Mouse (Mus musculus) erythroblast, embryonic 14.5 days (primary cell): ENCODE data around the gene Fam71f1. TPM values are rescaled to one million over a fixed set of nuclear protein-coding genes. Genes with fewer than 3 reads are reported as not detected.

Experiments used
- H3K27me3 ChIP-seq: 2 replicates; pipeline ENCODE4 v1.6.1; 2012; ENCODE audit warnings: inconsistent platforms; ENCODE audit not compliant: control insufficient read depth
- H3K36me3 ChIP-seq: 2 replicates; pipeline ENCODE4 v1.6.1; 2012; ENCODE audit warnings: mild to moderate bottlenecking, inconsistent platforms; ENCODE audit not compliant: control insufficient read depth
- H3K4me1 ChIP-seq: 2 replicates; pipeline ENCODE4 v1.6.1; 2012; ENCODE audit warnings: inconsistent platforms; ENCODE audit not compliant: control insufficient read depth
- H3K4me3 ChIP-seq: replicated peaks from 2 replicates; pipeline ENCODE3; 2012; ENCODE audit warnings: moderate library complexity, mild to moderate bottlenecking, inconsistent platforms
- H3K9me3 ChIP-seq: 2 replicates; pipeline ENCODE4 v1.6.1; 2012; ENCODE audit warnings: low read length, inconsistent platforms, mixed read lengths; ENCODE audit not compliant: control insufficient read depth
- GATA1 ChIP-seq: IDR thresholded peaks from 2 replicates; pipeline ENCODE4 v1.6.1; 2012; ENCODE audit warnings: low read length, inconsistent platforms, mixed read lengths
- TAL1 ChIP-seq: IDR thresholded peaks from 3 replicates; pipeline ENCODE4 v1.6.1; 2012; ENCODE audit warnings: low read length, inconsistent platforms, mixed read lengths
- polyA plus RNA-seq: library from polyadenylated mRNA; stranded (reverse); fragments of >175 nt; gene quantifications from 2 replicates; pipeline ENCODE4 v1.2.3, GENCODE M21; 2012

The Fam71f1 gene
- not detected in 2 replicates for polyA plus RNA-seq

GRCm38 (mm10) chr6:29318879-29319278 lies at the start of gene Fam71f1:
Gene Fam71f1, plus strand, starts transcription at chr6:29319140.
- no peaks in the 10 kb centered on the region; the same call in 1 of the 2 replicates for H3K27me3 ChIP-seq
- H3K4me1 ChIP-seq: no peaks in the 10 kb centered on the region
- TF ChIP-seq TAL1 (no peak), GATA1 (no peak)
- H3K4me3 ChIP-seq: no peak within 1 kb of the TSS
- no peaks in the 10 kb centered on the region for H3K9me3 ChIP-seq
- H3K36me3 ChIP-seq: no peaks in the 10 kb centered on the region

- H3K36me3 ChIP-seq: peaks cover 14% of the 10 kb centered on the region
- peaks cover 19% of the 10 kb centered on the region for H3K27me3 ChIP-seq
- H3K9me3 ChIP-seq: no peaks in the 10 kb centered on the region
- H3K4me3 ChIP-seq: no peak overlapping the region
- TF ChIP-seq TAL1 (no peak), GATA1 (no peak)
- peaks cover 24% of the 10 kb centered on the region for H3K4me1 ChIP-seq
These were observed 48.0 kb upstream of the Fam71f1 start for GRCm38 (mm10) chr6:29270961-29271360.

GRCm38 (mm10) chr6:29272312-29273072 lies 46.4 kb upstream of the Fam71f1 start, which contains the start of gene Hilpda:
Gene Hilpda, plus strand, starts transcription at chr6:29272488.
- H3K4me1 ChIP-seq: peaks cover 24% of the 10 kb centered on the region
- peak within 1 kb of the TSS; percentile 75 for H3K4me3 ChIP-seq
- TF ChIP-seq TAL1 (no peak), GATA1 (no peak)
- peaks cover 19% of the 10 kb centered on the region for H3K27me3 ChIP-seq
- H3K36me3 ChIP-seq: peaks cover 14% of the 10 kb centered on the region
- no peaks in the 10 kb centered on the region for H3K9me3 ChIP-seq

- H3K9me3 ChIP-seq: no peaks in the 10 kb centered on the region
- H3K4me3 ChIP-seq: no peak overlapping the region
- peaks cover 14% of the 10 kb centered on the region for H3K36me3 ChIP-seq
- H3K4me1 ChIP-seq: peaks cover 27% of the 10 kb centered on the region
- peaks cover 3% of the 10 kb centered on the region; the same call in 1 of the 2 replicates for H3K27me3 ChIP-seq
- TF ChIP-seq TAL1 (no peak), GATA1 (no peak)
These were observed 42.2 kb upstream of the Fam71f1 start for GRCm38 (mm10) chr6:29276746-29277145.

GRCm38 (mm10) chr6:29278513-29279267 lies 40.2 kb upstream of the Fam71f1 start:
- Histone ChIP-seq H3K4me3 (no peak overlapping the region), H3K36me3 (peaks cover 14% of the 10 kb centered on the region), H3K4me1 (peaks cover 12% of the 10 kb centered on the region), H3K27me3 (no peaks in the 10 kb centered on the region), H3K9me3 (no peaks in the 10 kb centered on the region)
- no peak for TF ChIP-seq GATA1

GRCm38 (mm10) chr6:29279293-29279692 lies 39.6 kb upstream of the Fam71f1 start, which contains the start of gene Fam71f2:
Gene Fam71f2, plus strand, starts transcription at chr6:29279593.
- Histone ChIP-seq H3K4me3 (no peak within 1 kb of the TSS), H3K9me3 (no peaks in the 10 kb centered on the region), H3K36me3 (peaks cover 11% of the 10 kb centered on the region), H3K27me3 (no peaks in the 10 kb centered on the region), H3K4me1 (peaks cover 8% of the 10 kb centered on the region)
- TF ChIP-seq TAL1: no peak
- no peak for TF ChIP-seq GATA1

GRCm38 (mm10) chr6:29280671-29281070 lies 38.3 kb upstream of the Fam71f1 start:
- Histone ChIP-seq H3K4me3 (no peak overlapping the region), H3K36me3 (no peaks in the 10 kb centered on the region; the same call in 1 of the 2 replicates)
- no peak for TF ChIP-seq GATA1
- TF ChIP-seq TAL1: no peak

GRCm38 (mm10) chr6:29286870-29287269 lies 32.1 kb upstream of the Fam71f1 start:
- TF ChIP-seq GATA1 (no peak), TAL1 (no peak)

More at GRCm38 (mm10) chr6:29280671-29281070, 38.3 kb upstream of the Fam71f1 start:
- H3K27me3 ChIP-seq: no peaks in the 10 kb centered on the region
- H3K4me1 ChIP-seq: peaks cover 4% of the 10 kb centered on the region
- no peaks in the 10 kb centered on the region for H3K9me3 ChIP-seq

GRCm38 (mm10) chr6:29287481-29287880 lies 31.5 kb upstream of the Fam71f1 start:
- H3K4me1 ChIP-seq: no peaks in the 10 kb centered on the region
- H3K27me3 ChIP-seq: no peaks in the 10 kb centered on the region
- no peak for TF ChIP-seq TAL1
- TF ChIP-seq GATA1: no peak
- H3K36me3 ChIP-seq: no peaks in the 10 kb centered on the region
- H3K4me3 ChIP-seq: no peak overlapping the region
- no peaks in the 10 kb centered on the region for H3K9me3 ChIP-seq

More at GRCm38 (mm10) chr6:29286870-29287269, 32.1 kb upstream of the Fam71f1 start:
- H3K36me3 ChIP-seq: no peaks in the 10 kb centered on the region
- no peaks in the 10 kb centered on the region for H3K9me3 ChIP-seq
- no peak overlapping the region for H3K4me3 ChIP-seq
- no peaks in the 10 kb centered on the region for H3K27me3 ChIP-seq
- H3K4me1 ChIP-seq: no peaks in the 10 kb centered on the region
